Mouse (Mus musculus) olfactory bulb, adult 2 months (tissue): ENCODE results near the gene Spsb2.

Experiments
- CTCF ChIP-seq: fragments of 200-500 bp; IDR thresholded peaks from 2 replicates; pipeline ENCODE4 v1.5.1; 2012; ENCODE audit warnings: low read depth, mild to moderate bottlenecking, low read length, moderate library complexity; ENCODE audit not compliant: insufficient read depth
- POLR2A ChIP-seq: fragments of 200-500 bp; IDR thresholded peaks from 2 replicates; pipeline ENCODE4 v1.6.1; 2012; ENCODE audit warnings: mild to moderate bottlenecking, low read depth, low read length, moderate library complexity; ENCODE audit not compliant: insufficient read depth

DNA sequence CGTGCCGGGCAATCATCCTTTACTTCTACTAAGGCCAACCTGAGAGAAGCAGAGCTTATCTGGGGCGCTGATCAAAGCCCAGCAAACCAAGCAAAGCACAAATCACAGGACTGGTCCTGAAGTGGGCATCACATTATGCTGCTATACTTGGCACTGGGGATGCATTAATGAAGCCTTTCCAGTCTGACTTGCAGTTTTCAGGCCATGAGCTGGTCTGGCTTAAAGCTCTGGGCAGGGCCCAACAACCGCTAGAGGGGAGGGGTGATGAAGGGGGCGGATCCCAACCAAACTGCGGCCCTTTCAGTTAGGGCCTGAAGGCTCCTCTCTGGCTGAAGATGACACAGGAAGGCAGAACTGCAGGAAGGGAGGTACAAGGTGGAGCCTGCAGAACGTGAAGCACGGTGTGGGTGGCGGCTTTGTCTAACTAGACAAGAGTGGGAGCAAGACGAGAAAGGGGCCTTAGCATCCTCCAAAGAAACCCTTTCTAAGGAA lies 19.7 kb downstream of the Spsb2 start:
- TF ChIP-seq POLR2A, result no peak
- TF ChIP-seq CTCF, result no peak
